Mouse (Mus musculus) forebrain, embryonic 16.5 days (tissue): ENCODE data around the gene Fam32a. TPM values are rescaled to one million over a fixed set of nuclear protein-coding genes. Genes with fewer than 3 reads are reported as not detected.

ENCODE experiments used
- ATAC-seq: fragments of 200-750 bp; cut with Nextera tagmentation; 2 replicates; pipeline ENCODE4 v1.8.0; 2017; ENCODE audit warnings: mild to moderate bottlenecking, moderate library complexity
- H3K27ac ChIP-seq: fragments of 300-500 bp; sonication (generic); 2 replicates; pipeline ENCODE4 v1.5.1; 2014; ENCODE audit warnings: low read length, control low read depth
- H3K27me3 ChIP-seq: fragments of 300-500 bp; sonication (generic); replicated peaks from 2 replicates; pipeline ENCODE4 v1.6.1; 2014; ENCODE audit warnings: low read length; ENCODE audit not compliant: control insufficient read depth, insufficient read depth
- H3K36me3 ChIP-seq: fragments of 300-500 bp; sonication (generic); 2 replicates; pipeline ENCODE4 v1.6.1; 2014; ENCODE audit not compliant: control insufficient read depth, insufficient read depth
- H3K4me1 ChIP-seq: fragments of 300-500 bp; sonication (generic); replicated peaks from 2 replicates; pipeline ENCODE4 v1.6.1; 2014; ENCODE audit warnings: low read length; ENCODE audit not compliant: control insufficient read depth, insufficient read depth
- H3K4me2 ChIP-seq: fragments of 300-500 bp; sonication (generic); 2 replicates; pipeline ENCODE4 v1.6.1; 2014; ENCODE audit warnings: mild to moderate bottlenecking, low read length, control low read depth
- H3K4me3 ChIP-seq: fragments of 300-500 bp; sonication (generic); replicated peaks from 2 replicates; pipeline ENCODE4 v1.5.1; 2014; ENCODE audit warnings: mild to moderate bottlenecking, low read length, control low read depth
- H3K9ac ChIP-seq: fragments of 300-500 bp; sonication (generic); replicated peaks from 2 replicates; pipeline ENCODE4 v1.6.1; 2014; ENCODE audit warnings: low read depth, low read length, control low read depth
- H3K9me3 ChIP-seq: fragments of 300-500 bp; sonication (generic); 2 replicates; pipeline ENCODE4 v1.6.1; 2016; ENCODE audit warnings: low read length; ENCODE audit not compliant: control insufficient read depth
- WGBS: fragments of 180-500 bp; shearing (Covaris S2); extraction: QIAGEN DNeasy Blood & Tissue Kit; methylation state at CpG from one replicate; pipeline ENCODE4 v1.1.7; 2014; 5-methylcytosine and 5-hydroxymethylcytosine counted together
- polyA plus RNA-seq: library from polyadenylated mRNA; unstranded; fragments of >200 nt; fragmentation: Nextera tagmentation; extraction: Ambion mirVana; gene quantifications from 2 replicates; pipeline ENCODE4 v1.2.1, GENCODE M21; 2015

The Fam32a gene
- polyA plus RNA-seq, 1 experiment from 2014 or later: 129 TPM

DNA sequence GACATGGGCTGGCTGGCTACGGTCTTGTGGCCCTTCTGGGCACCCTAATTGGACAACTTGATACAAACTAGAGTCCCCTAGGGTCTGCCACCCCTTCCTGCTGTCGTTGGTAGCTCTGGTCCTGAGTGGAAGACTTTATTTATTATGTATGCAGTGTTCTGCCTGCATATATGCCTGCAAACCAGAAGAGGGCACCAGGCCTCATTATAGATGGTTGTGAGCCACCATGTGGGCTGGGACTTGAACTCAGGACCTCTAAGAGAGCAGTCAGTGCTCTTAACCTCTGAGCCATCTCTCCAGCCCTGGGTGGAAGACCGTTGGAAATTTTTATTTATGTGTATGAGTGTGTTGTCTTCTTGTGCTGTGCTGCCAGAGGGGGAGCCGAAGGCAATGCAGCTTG is 1.2 kb downstream of the Fam32a start:
- no peaks in the 10 kb centered on the region for H3K27me3 ChIP-seq
- no peak overlapping the region for H3K27ac ChIP-seq
- peak overlapping the region; percentile 83 for H3K4me3 ChIP-seq
- no peaks in the 10 kb centered on the region for H3K9me3 ChIP-seq
- H3K9ac ChIP-seq: no peak overlapping the region
- peaks cover 11% of the 10 kb centered on the region for H3K4me1 ChIP-seq
- ATAC-seq: no peak
- peaks cover 21% of the 10 kb centered on the region for H3K36me3 ChIP-seq
- peak overlapping the region; percentile 82 for H3K4me2 ChIP-seq
- 78% methylated on average over 4 of the region's 4 CpGs for WGBS

DNA sequence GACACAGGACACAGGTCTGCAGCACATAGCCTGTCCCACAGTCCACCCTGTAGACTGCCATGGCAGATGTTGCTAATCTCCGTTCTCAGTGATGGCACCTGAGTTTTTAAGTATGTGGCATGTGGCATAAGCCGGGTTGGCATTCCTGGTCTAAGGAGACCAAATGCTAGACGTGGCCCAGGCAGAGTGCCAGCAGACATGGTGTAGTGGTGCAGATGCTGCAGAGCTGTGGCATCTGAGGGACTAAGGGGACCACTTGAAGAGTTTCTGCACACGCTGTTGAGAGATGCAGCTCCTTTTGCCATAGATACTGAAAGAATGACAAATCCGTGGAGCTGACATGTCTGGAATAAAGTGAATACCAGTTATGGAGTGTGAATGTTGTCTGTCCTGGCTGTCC is 3.1 kb downstream of the Fam32a start:
- no peaks in the 10 kb centered on the region for H3K9me3 ChIP-seq
- 92% methylated on average over 5 of the region's 5 CpGs for WGBS
- H3K4me2 ChIP-seq: no peak overlapping the region
- H3K27ac ChIP-seq: no peak overlapping the region
- H3K36me3 ChIP-seq: peaks cover 21% of the 10 kb centered on the region
- no peak for ATAC-seq
- no peak overlapping the region for H3K9ac ChIP-seq
- no peak overlapping the region for H3K4me3 ChIP-seq
- peaks cover 11% of the 10 kb centered on the region for H3K4me1 ChIP-seq
- no peaks in the 10 kb centered on the region for H3K27me3 ChIP-seq

DNA sequence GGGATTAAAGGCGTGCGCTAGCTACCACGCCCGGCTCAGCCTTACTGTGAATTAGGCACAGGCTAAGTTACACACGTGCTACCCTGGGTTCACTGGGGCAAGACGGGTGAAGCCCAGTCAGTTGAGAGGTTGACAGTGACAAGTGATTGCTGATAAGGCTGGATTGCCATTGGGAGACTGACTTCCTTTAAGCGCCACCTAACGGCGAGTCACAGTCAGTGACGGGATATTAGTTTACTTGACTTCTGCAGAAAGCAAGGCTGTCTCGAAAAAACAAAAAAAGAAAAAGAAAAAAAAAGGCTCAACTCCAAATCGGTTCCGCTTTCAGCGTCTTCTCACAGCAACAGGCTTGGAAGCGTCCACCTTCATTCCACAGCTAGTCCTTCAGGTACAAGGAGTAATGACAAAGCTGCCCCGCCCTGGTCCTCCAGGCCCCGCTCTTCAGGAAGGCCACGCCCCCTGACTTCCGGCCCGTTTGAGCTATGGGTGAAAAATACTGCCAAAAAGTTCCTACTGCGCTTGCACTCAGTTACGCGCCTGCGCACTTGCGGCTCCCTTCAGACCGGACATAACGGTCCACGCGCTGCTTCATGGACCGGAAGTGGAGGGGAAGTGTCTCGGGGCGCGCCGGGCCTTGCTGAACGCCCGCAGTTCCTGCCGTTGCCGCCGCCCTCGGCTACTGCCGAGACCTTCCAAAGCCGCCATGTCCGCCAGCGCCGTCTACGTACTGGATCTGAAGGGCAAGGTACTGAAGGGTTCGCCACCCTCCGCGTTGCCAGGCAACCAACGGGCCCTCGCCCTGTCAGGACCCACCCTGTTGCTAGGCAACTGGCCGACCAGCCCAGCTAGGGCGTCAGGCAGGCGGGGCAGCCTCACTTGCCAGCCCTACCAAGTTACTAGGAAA is 20.2 kb downstream of the Fam32a start, which contains the start of gene Ap1m1:
Gene Ap1m1, plus strand, starts transcription at position 520 of the 904 bp plus-strand sequence.
- Histone ChIP-seq H3K9me3 (no peaks in the 10 kb centered on the region), H3K4me1 (peaks cover 18% of the 10 kb centered on the region), H3K36me3 (no peaks in the 10 kb centered on the region), H3K4me3 (peak within 1 kb of the TSS; percentile 77), H3K9ac (peak within 1 kb of the TSS; percentile 71), H3K4me2 (peak within 1 kb of the TSS; percentile 74), H3K27me3 (no peaks in the 10 kb centered on the region), H3K27ac (peak within 1 kb of the TSS; percentile 96)
- peak; percentile 94 for ATAC-seq
- WGBS: under 1% methylated on average over 54 of the region's 54 CpGs

DNA sequence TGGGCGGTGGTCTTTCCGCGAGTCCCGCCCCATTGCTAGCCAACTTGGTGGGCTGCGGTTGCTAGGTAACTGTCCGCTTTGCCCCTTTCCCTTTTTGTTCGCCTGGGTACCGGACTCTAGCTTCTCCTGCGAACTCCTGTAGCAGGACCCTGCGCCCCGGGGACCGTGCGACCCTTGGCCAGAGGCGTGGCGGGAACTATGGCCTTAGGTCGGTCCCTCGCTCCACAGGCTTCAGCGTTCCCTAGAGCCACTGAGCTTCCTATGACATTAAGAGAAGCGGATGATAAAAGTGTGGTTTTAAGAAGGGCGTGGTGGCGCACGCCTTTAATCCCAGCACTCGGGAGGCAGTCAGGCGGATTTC is 20.9 kb downstream of the Fam32a start:
- H3K4me2 ChIP-seq: peak overlapping the region; percentile 74
- no peak for ATAC-seq
- no peaks in the 10 kb centered on the region for H3K27me3 ChIP-seq
- H3K9ac ChIP-seq: peak overlapping the region; percentile 71
- H3K9me3 ChIP-seq: no peaks in the 10 kb centered on the region
- peak overlapping the region; percentile 96 for H3K27ac ChIP-seq
- H3K4me1 ChIP-seq: peaks cover 18% of the 10 kb centered on the region
- H3K36me3 ChIP-seq: no peaks in the 10 kb centered on the region
- under 1% methylated on average over 24 of the region's 24 CpGs for WGBS
- peak overlapping the region; percentile 77 for H3K4me3 ChIP-seq

DNA sequence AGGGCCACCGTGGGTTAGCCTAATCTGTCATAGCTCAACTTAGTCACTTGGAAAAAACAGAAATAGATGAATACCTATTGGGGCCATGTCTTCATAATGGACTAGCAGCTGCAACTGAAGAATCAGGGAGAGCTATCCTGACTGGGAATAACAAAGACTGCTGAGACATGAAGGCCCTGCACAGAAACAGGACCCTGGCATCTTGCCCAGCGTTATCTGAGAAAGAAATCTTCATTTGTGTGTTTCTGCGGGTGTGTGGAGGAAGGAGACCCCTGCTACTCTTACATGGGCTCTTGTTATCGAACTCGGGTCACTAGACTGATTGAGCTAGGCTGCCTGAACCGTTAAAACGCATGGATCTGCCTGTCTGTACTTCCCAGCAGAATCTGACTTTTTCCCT is 21.4 kb downstream of the Fam32a start:
- H3K36me3 ChIP-seq: no peaks in the 10 kb centered on the region
- 57% methylated on average over 7 of the region's 7 CpGs for WGBS
- peak overlapping the region; percentile 77 for H3K4me3 ChIP-seq
- H3K4me1 ChIP-seq: peaks cover 18% of the 10 kb centered on the region
- H3K27me3 ChIP-seq: no peaks in the 10 kb centered on the region
- H3K9ac ChIP-seq: peak overlapping the region; percentile 71
- ATAC-seq: no peak
- H3K27ac ChIP-seq: no peak overlapping the region
- H3K9me3 ChIP-seq: no peaks in the 10 kb centered on the region
- H3K4me2 ChIP-seq: peak overlapping the region; percentile 74

DNA sequence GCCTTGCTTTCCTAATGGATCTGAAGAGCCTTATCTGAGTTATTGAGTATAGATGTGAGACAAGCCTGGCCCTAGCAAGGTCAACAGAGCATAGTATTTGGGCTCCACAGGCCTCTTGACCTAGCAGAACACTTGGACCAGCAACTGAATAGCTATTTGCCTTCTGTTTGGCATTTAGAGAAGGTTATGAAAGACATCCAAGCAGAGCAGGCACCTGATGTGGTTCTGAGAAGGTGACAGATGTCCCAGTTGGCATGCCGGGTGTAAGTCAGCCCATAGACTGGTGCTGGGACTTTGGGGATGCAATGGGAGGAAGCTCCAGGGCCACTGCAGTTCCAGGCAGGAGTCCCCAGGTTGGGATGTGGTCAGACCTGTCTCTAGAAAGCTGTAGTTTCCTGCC is 22.7 kb downstream of the Fam32a start:
- no peak for ATAC-seq
- Histone ChIP-seq H3K4me3 (no peak overlapping the region), H3K9me3 (no peaks in the 10 kb centered on the region), H3K27me3 (no peaks in the 10 kb centered on the region), H3K4me1 (peaks cover 18% of the 10 kb centered on the region), H3K9ac (no peak overlapping the region), H3K27ac (no peak overlapping the region), H3K4me2 (no peak overlapping the region), H3K36me3 (0 out of 2 replicates have a peak, but pooled peaks cover 4% of the 10 kb centered on the region)
- 100% methylated on average over 1 of the region's 1 CpGs for WGBS

DNA sequence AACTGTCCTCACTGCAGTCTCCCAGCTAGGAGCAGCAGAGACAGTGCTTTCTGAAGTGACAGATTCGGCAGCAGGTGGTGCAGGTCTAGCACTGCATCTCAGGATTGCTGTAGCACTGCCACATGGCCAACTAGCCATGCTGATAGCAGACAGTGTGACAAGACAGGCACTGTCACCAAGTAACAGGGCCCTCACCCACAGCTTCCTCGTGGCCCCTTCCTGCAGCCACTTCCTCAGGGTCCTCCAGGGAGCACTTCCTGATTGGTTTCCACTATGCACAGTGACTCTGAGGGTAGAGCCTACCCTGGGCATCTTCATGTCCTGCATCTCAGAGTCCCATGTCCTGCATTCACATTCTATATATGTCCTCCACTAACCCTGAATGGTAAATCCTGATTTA is 25.1 kb downstream of the Fam32a start:
- Histone ChIP-seq H3K9ac (no peak overlapping the region), H3K9me3 (no peaks in the 10 kb centered on the region), H3K4me3 (no peak overlapping the region), H3K36me3 (0 out of 2 replicates have a peak, but pooled peaks cover 4% of the 10 kb centered on the region), H3K27ac (no peak overlapping the region), H3K27me3 (no peaks in the 10 kb centered on the region), H3K4me2 (no peak overlapping the region), H3K4me1 (peaks cover 18% of the 10 kb centered on the region)
- WGBS: 87% methylated on average over 2 of the region's 2 CpGs
- no peak for ATAC-seq

DNA sequence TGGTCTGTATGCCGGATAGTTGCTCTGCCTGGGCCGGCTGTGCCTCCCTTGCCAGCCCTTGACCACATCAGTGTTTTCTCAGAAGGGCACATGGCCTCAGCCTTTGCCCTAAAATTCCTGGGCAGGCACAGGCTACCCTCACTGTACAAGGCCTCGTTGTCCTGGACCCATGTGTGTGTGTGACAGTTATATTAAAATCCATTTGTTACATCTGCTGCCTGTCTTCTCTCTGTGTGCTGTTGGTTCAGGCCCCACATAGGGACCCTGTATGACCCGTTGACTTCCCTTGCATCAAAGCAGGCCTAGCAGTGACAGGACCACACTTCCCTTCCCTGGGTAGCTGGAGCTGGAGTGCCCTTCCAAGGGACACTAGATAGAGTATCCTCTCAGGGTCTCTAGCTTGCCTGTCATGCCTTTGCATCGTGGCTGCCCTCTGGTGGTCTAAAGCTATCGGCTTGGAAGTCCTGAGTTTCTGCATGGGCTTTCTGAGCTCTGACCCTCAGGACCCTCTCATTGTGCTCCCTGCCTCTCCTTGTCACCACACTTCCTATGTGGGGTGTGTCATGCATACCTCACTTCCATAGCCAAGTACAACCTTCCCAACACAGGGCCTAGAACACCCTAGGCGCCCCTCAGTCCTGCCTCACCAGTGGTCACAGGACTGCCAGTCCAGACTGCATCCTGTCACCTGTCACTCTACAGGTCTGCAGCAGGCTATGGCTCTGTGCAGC is 37.8 kb downstream of the Fam32a start:
- H3K4me2 ChIP-seq: no peak overlapping the region
- no peaks in the 10 kb centered on the region for H3K9me3 ChIP-seq
- no peak overlapping the region for H3K4me3 ChIP-seq
- H3K4me1 ChIP-seq: no peaks in the 10 kb centered on the region
- H3K27ac ChIP-seq: no peak overlapping the region
- 52% methylated on average over 7 of the region's 7 CpGs for WGBS
- 0 out of 2 replicates have a peak, but pooled peaks have one; percentile 8 for ATAC-seq
- no peaks in the 10 kb centered on the region for H3K27me3 ChIP-seq
- H3K36me3 ChIP-seq: peaks cover 9% of the 10 kb centered on the region
- H3K9ac ChIP-seq: no peak overlapping the region

DNA sequence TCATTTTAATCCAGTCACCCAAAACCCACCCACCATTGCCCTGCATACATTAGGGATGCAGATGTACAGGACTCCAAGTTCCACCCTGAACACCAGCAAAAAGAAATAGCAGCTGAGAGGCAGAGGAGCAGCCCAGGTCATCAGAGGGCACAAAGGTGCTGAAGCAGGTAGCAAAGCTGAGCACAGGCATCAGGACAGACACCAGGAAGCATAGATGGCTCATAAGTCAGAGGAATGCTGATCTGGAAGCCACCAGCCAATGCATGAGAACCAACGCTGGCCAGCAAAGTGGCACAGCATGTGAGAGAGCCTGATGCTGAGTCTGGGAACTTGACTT is 38.3 kb downstream of the Fam32a start:
- H3K27ac ChIP-seq: no peak overlapping the region
- no peaks in the 10 kb centered on the region for H3K27me3 ChIP-seq
- H3K9me3 ChIP-seq: no peaks in the 10 kb centered on the region
- H3K4me3 ChIP-seq: no peak overlapping the region
- ATAC-seq: no peak
- no peak overlapping the region for H3K4me2 ChIP-seq
- WGBS: 83% methylated on average over 1 of the region's 1 CpGs
- H3K9ac ChIP-seq: no peak overlapping the region
- H3K4me1 ChIP-seq: no peaks in the 10 kb centered on the region
- peaks cover 4% of the 10 kb centered on the region for H3K36me3 ChIP-seq
